Mouse (Mus musculus) C2C12 (cell line): Measurements from ENCODE around the gene Dennd5a.

Experiments
- CEBPB ChIP-seq: IDR thresholded peaks from one replicate; pipeline ENCODE4 v1.6.1; 2011; ENCODE audit warnings: low read depth, mild to moderate bottlenecking, control low read depth, moderate library complexity
- CTCF ChIP-seq: IDR thresholded peaks from one replicate; pipeline ENCODE4 v1.5.1; 2011; ENCODE audit not compliant: control insufficient read depth, insufficient read depth, insufficient read length
- MYOD1 ChIP-seq: IDR thresholded peaks from one replicate; pipeline ENCODE4 v1.6.1; 2011; ENCODE audit warnings: low read depth; ENCODE audit not compliant: control insufficient read depth, insufficient read length
- USF1 ChIP-seq: IDR thresholded peaks from one replicate; pipeline ENCODE4 v1.6.1; 2011; ENCODE audit warnings: low read depth, mild to moderate bottlenecking, control low read depth, moderate library complexity

- TF ChIP-seq CTCF: no peak
- TF ChIP-seq USF1: no peak
- no peak for TF ChIP-seq CEBPB
- no peak for TF ChIP-seq MYOD1
Measured at GRCm38 (mm10) chr7:109890256-109890655, 70.0 kb downstream of the Dennd5a start.
